Mouse (Mus musculus) small intestine, adult 2 months (tissue): Measurements from ENCODE around the gene Orm3.

ENCODE experiments used
- CTCF ChIP-seq: fragments of 200-500 bp; IDR thresholded peaks from 2 replicates; pipeline ENCODE4 v1.5.1; 2012; ENCODE audit warnings: low read depth, mild to moderate bottlenecking, control low read depth, inconsistent platforms, low read length, moderate library complexity, mixed read lengths; ENCODE audit not compliant: insufficient replicate concordance, insufficient read length; ENCODE audit errors: extremely low read depth
- POLR2A ChIP-seq: fragments of 200-500 bp; IDR thresholded peaks from 2 replicates; pipeline ENCODE4 v1.6.1; 2012; ENCODE audit warnings: low read depth, mild to moderate bottlenecking, control low read depth, inconsistent platforms, low read length, moderate library complexity

GRCm38 (mm10) chr4:63362150-63362549 lies 6.2 kb downstream of the Orm3 start, which contains the start of gene Orm2:
- TF ChIP-seq POLR2A = no peak
- TF ChIP-seq CTCF = no peak
